Mouse (Mus musculus) hindbrain, embryonic 11.5 days (tissue): ENCODE measurements around the gene Mms19. TPM values are rescaled to one million over a fixed set of nuclear protein-coding genes. Genes with fewer than 3 reads are reported as not detected.

ENCODE experiments used
- ATAC-seq: fragments of 200-750 bp; cut with Nextera tagmentation; 2 replicates; pipeline ENCODE4 v1.8.0; 2017; ENCODE audit warnings: mild to moderate bottlenecking, moderate TSS enrichment, moderate library complexity; ENCODE audit not compliant: low FRiP score
- DNase-seq: peaks from one replicate; pipeline ENCODE4 v3.0.0-alpha.2; 2015; ENCODE audit warnings: low spot score
- H3K27ac ChIP-seq: fragments of 300-500 bp; sonication (generic); 2 replicates; pipeline ENCODE4 v1.5.1; 2014; ENCODE audit warnings: mild to moderate bottlenecking, low read depth, low read length
- H3K27me3 ChIP-seq: fragments of 300-500 bp; sonication (generic); 2 replicates; pipeline ENCODE4 v1.6.1; 2014; ENCODE audit warnings: mild to moderate bottlenecking, low read length, moderate library complexity, mixed read lengths; ENCODE audit not compliant: control insufficient read depth, insufficient read depth
- H3K36me3 ChIP-seq: fragments of 300-500 bp; sonication (generic); 2 replicates; pipeline ENCODE4 v1.6.1; 2014; ENCODE audit warnings: mild to moderate bottlenecking, low read length, moderate library complexity, mixed read lengths; ENCODE audit not compliant: control insufficient read depth, insufficient read depth
- H3K4me1 ChIP-seq: fragments of 300-500 bp; sonication (generic); replicated peaks from 2 replicates; pipeline ENCODE4 v1.6.1; 2014; ENCODE audit warnings: low read length, mixed read lengths; ENCODE audit not compliant: control insufficient read depth, insufficient read depth
- H3K4me2 ChIP-seq: fragments of 300-500 bp; sonication (generic); replicated peaks from 2 replicates; pipeline ENCODE4 v1.6.1; 2014; ENCODE audit warnings: mild to moderate bottlenecking, low read depth, low read length
- H3K4me3 ChIP-seq: fragments of 300-500 bp; sonication (generic); 2 replicates; pipeline ENCODE4 v1.5.1; 2014; ENCODE audit warnings: low read depth, low read length
- H3K9ac ChIP-seq: fragments of 300-500 bp; sonication (generic); 2 replicates; pipeline ENCODE4 v1.6.1; 2014; ENCODE audit warnings: low read depth, low read length
- H3K9me3 ChIP-seq: fragments of 300-500 bp; sonication (generic); 2 replicates; pipeline ENCODE4 v1.6.1; 2016; ENCODE audit warnings: low read length; ENCODE audit not compliant: control insufficient read depth
- WGBS: fragments of 180-500 bp; shearing (Covaris S2); extraction: QIAGEN DNeasy Blood & Tissue Kit; methylation state at CpG from one replicate; pipeline ENCODE4 v1.1.7; 2014; 5-methylcytosine and 5-hydroxymethylcytosine counted together
- polyA plus RNA-seq: library from polyadenylated mRNA; unstranded; fragments of >200 nt; fragmentation: Nextera tagmentation; extraction: Ambion mirVana; gene quantifications from 2 replicates; pipeline ENCODE4 v1.2.1, GENCODE M21; 2014

Gene Mms19
- polyA plus RNA-seq, 1 experiment from 2014 or later: 32.6 TPM

DNA sequence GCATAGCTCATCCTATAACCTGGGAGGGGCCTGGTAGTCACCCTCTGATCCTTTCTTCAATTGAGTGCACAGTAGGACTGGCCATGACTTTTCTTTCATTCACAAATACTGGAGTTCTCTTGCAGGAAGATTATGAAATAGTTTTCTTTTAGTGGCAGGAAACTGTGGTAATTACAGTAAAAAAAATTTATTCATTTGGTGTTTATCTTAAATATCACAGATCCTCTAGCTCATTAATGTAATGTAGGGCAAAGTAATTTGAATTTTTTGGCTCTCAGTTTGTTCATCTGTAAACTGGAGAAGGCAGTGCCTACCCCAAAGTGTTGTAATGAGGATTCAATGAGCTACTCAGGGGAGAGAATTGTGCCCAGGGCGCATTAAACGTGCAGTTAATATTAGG lies 12.0 kb upstream of the Mms19 start:
- Histone ChIP-seq H3K4me2 (no peak overlapping the region), H3K9ac (no peak overlapping the region), H3K4me3 (no peak overlapping the region), H3K27ac (no peak overlapping the region), H3K27me3 (no peaks in the 10 kb centered on the region), H3K36me3 (no peaks in the 10 kb centered on the region), H3K4me1 (no peaks in the 10 kb centered on the region), H3K9me3 (no peaks in the 10 kb centered on the region)
- 93% methylated on average over 2 of the region's 2 CpGs for WGBS
- DNase-seq (no peak), ATAC-seq (no peak)

DNA sequence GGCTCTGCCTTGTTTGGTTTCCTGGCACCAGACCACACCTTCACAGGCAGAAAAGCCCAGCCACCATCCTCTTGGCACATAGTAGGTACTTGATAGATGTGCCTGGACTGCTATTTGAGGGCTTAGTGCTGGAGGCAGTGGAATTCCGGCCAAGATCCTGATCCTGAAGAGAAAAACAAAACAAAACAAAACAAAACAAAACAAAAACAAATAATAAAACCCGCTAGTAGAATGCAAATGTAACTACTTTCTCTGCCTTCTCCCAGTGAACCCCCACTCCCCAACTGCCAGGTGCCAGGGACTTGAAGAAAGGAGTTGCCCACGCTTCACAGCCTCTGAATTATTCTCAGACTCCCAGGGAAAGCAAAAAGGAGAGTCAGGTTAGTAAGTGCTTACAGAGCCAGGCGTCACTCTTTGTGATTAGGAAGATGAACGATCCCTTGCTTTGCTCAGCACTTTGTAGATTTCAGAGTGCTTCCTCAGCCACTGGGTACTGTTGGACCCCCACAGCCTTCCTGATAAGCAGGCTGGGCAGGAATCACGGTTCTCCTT lies 11.0 kb upstream of the Mms19 start:
- no peak for ATAC-seq
- Histone ChIP-seq H3K4me2 (no peak overlapping the region), H3K4me1 (no peaks in the 10 kb centered on the region), H3K27ac (no peak overlapping the region), H3K36me3 (no peaks in the 10 kb centered on the region), H3K27me3 (no peaks in the 10 kb centered on the region), H3K4me3 (no peak overlapping the region), H3K9ac (no peak overlapping the region), H3K9me3 (no peaks in the 10 kb centered on the region)
- DNase-seq: no peak
- 28% methylated on average over 6 of the region's 6 CpGs for WGBS

DNA sequence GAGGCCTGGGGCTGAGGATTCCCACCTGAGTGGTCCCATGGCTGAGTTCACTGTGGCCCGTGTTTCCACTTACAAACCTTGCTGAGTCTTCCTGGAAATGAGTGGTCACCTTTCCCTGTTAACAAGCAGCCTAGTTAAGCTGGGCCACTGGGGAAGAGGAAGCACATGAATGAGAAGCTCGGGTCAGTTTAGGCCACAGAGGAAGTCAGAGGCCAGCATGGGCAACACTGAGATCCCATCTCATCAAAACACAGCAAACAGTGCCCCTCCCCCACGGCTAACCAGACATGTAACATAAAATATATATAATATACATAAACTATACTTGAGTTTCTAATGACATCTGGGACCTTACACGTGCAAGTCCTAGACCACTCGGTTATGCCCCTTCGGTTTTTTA lies 8.9 kb upstream of the Mms19 start:
- no peaks in the 10 kb centered on the region for H3K9me3 ChIP-seq
- WGBS: 85% methylated on average over 6 of the region's 6 CpGs
- H3K4me1 ChIP-seq: no peaks in the 10 kb centered on the region
- H3K27ac ChIP-seq: no peak overlapping the region
- H3K4me2 ChIP-seq: no peak overlapping the region
- no peaks in the 10 kb centered on the region for H3K27me3 ChIP-seq
- DNase-seq (no peak), ATAC-seq (no peak)
- no peak overlapping the region for H3K9ac ChIP-seq
- no peak overlapping the region for H3K4me3 ChIP-seq
- H3K36me3 ChIP-seq: no peaks in the 10 kb centered on the region

DNA sequence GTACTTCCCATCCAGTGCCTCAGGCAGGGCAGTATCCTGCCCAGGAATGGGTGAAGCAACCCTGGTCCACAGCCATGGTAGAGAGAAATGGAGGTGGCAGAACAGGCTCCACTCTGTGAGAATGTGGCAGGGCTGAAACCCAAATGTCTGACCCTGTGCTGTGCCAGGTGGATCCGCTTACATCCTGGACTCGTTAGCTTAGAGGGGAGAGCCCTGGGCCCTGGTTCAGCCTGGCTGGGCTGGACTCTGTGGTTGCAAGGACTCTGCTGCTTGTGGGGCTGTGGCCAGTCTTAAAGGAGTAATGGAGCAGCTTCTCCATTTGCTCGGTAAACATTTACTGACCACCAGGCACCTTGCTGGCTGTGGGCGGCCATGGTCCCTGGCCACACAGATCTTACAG lies 6.2 kb upstream of the Mms19 start:
- DNase-seq (no peak), ATAC-seq (no peak)
- no peaks in the 10 kb centered on the region; the same call in 1 of the 2 replicates for H3K27me3 ChIP-seq
- no peaks in the 10 kb centered on the region for H3K9me3 ChIP-seq
- no peak overlapping the region for H3K4me2 ChIP-seq
- H3K9ac ChIP-seq: no peak overlapping the region
- H3K4me1 ChIP-seq: no peaks in the 10 kb centered on the region; the same call in 1 of the 2 replicates
- no peak overlapping the region for H3K27ac ChIP-seq
- WGBS: 93% methylated on average over 4 of the region's 4 CpGs
- no peak overlapping the region for H3K4me3 ChIP-seq
- H3K36me3 ChIP-seq: no peaks in the 10 kb centered on the region

DNA sequence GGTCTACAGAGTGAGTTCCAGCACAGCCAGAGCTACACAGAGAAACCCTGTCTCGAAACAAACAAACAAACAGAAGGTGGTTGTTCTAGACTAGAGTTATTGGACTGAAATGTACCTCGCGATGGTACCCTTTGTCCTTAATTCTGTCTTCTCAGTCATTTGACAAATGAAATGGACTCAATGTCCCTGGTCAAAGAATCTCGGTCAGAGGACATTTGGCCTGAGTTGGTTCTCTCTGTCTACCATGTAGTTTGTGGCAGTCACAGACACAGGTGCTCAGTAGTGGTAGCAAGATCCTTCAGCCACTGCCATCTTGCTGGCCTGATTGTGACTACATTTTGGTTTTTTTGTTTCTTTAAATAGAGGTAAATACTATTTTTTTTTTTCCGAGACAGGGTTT lies 5.0 kb upstream of the Mms19 start:
- no peaks in the 10 kb centered on the region; the same call in 1 of the 2 replicates for H3K4me1 ChIP-seq
- ATAC-seq (no peak), DNase-seq (no peak)
- H3K4me3 ChIP-seq: no peak overlapping the region
- no peak overlapping the region for H3K9ac ChIP-seq
- no peaks in the 10 kb centered on the region for H3K36me3 ChIP-seq
- H3K27me3 ChIP-seq: no peaks in the 10 kb centered on the region; the same call in 1 of the 2 replicates
- H3K4me2 ChIP-seq: no peak overlapping the region
- H3K9me3 ChIP-seq: no peaks in the 10 kb centered on the region
- 91% methylated on average over 5 of the region's 5 CpGs for WGBS
- H3K27ac ChIP-seq: no peak overlapping the region

DNA sequence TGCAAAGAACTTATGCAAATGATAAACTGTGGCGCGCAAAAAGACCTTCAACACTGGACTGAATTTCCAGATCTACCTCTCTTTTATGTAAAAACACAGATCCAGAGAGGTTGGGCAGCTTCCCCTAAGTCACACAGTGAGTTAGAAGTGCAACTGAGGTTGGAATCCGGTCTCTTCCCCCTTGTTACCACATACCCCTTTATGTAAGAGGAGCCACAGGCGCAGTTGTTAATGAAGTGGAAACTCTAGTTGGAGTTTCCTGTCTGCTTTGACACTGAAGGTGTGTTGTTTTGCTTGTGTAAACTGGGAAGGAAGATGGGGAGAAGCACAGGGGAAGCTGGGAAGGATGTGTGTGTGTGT lies 1.8 kb upstream of the Mms19 start:
- WGBS: 8% methylated on average over 4 of the region's 4 CpGs
- no peak for DNase-seq
- peak overlapping the region; percentile 74; the same call in 1 of the 2 replicates for H3K9ac ChIP-seq
- no peaks in the 10 kb centered on the region for H3K36me3 ChIP-seq
- H3K4me1 ChIP-seq: no peaks in the 10 kb centered on the region; the same call in 1 of the 2 replicates
- H3K27ac ChIP-seq: no peak overlapping the region
- H3K27me3 ChIP-seq: no peaks in the 10 kb centered on the region; the same call in 1 of the 2 replicates
- H3K9me3 ChIP-seq: no peaks in the 10 kb centered on the region
- H3K4me3 ChIP-seq: peak overlapping the region; percentile 83
- peak overlapping the region; percentile 100 for H3K4me2 ChIP-seq
- ATAC-seq: no peak

DNA sequence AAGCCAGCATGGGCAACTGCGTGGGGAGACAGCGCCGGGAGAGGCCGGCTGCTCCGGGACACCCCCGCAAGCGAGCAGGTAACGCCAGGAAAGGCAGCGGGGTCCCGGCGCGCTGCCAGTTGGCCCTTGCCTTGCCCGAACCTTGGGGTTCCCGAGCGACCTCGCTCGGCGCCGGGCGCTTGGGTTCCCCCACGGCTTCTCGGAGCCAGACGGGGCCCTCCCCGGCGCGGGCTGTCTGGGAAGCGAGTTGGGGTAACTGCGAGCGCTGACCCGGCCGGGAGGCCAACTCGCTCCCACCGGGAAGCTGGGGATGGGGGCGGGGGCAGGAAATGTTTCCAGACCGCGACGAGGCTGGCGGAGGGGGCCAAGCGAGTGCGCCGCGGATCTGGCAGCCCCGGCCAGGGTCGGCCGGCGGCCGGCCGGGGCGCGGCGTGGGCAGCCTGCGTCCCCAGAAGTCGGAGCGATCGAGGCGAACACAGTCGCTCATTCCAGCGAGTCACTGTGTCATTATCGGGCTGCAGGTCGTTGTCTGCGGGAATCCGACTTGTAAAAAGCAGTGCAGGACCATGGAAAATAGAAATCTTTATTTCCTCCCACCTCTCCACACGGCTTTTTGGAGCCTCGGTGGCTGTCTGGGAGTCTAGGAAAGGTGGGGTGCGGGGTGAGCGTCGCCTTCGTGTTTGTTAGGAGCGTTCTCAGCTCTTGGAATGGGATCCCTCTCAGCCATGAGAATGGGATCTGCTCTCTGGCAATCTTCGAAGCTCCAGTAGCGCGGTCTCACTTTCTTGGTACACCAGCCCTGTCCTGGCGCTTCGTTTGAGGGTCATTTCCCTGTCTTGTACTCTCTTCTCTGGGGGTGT lies 1.2 kb upstream of the Mms19 start:
- no peaks in the 10 kb centered on the region; the same call in 1 of the 2 replicates for H3K27me3 ChIP-seq
- ATAC-seq: no peak
- peak overlapping the region; percentile 83 for H3K4me3 ChIP-seq
- H3K27ac ChIP-seq: peak overlapping the region; percentile 54
- WGBS: under 1% methylated on average over 73 of the region's 74 CpGs
- H3K36me3 ChIP-seq: no peaks in the 10 kb centered on the region
- H3K9ac ChIP-seq: peak overlapping the region; percentile 74
- peak; percentile 58 for DNase-seq
- H3K9me3 ChIP-seq: no peaks in the 10 kb centered on the region
- H3K4me1 ChIP-seq: no peaks in the 10 kb centered on the region; the same call in 1 of the 2 replicates
- peak overlapping the region; percentile 100 for H3K4me2 ChIP-seq

DNA sequence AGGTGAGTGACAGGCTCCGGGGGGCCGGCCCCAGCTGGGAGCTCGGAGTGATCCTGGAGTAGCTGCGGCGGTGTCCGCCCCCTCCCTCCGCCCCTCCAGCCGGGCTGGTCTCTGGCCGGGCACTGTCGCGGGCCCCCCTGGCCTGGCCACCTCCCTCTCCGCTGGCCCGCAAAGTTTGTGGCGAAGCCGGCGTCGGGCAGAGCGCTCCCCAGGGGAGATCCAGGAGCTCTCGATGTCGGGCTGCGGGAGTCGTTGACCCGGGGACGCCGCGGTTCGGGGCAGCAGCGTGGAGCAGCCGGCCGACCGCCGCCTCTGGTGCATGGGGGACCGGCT lies 604 bp upstream of the Mms19 start, which contains the start of gene Ubtd1:
Gene Ubtd1, plus strand, starts transcription at position 169 of the 333 bp plus-strand sequence.
- Histone ChIP-seq H3K9ac (peak within 1 kb of the TSS; percentile 74), H3K27me3 (no peaks in the 10 kb centered on the region; the same call in 1 of the 2 replicates), H3K27ac (peak within 1 kb of the TSS; percentile 54), H3K4me2 (peak within 1 kb of the TSS; percentile 100), H3K4me3 (peak within 1 kb of the TSS; percentile 83), H3K36me3 (no peaks in the 10 kb centered on the region), H3K9me3 (no peaks in the 10 kb centered on the region), H3K4me1 (no peaks in the 10 kb centered on the region; the same call in 1 of the 2 replicates)
- DNase-seq (no peak), ATAC-seq (no peak)
- under 1% methylated on average over 33 of the region's 33 CpGs for WGBS
